Mouse (Mus musculus) telencephalon, adult 2 months (tissue): Measurements from ENCODE around the gene Gtsf1l.
A peak's percentile ranks its signal among the peaks of the same experiment; 100 is the strongest.
"Not testable (repeated sequence)": the region's sequence is repeated elsewhere in the genome, so short reads cannot be mapped to it uniquely, and the experiment has no call there.

Source experiments
- DNase-seq: peaks from one replicate; pipeline ENCODE4 v3.0.0-alpha.2; 2011; ENCODE audit warnings: low read depth, low spot score

Gene Gtsf1l

GRCm38 (mm10) chr2:163086561-163086960 is 1.1 kb downstream of the Gtsf1l start:
- no peak for DNase-seq

- no peak for DNase-seq
Measured at GRCm38 (mm10) chr2:163085047-163085446, 2.6 kb downstream of the Gtsf1l start.

DNA sequence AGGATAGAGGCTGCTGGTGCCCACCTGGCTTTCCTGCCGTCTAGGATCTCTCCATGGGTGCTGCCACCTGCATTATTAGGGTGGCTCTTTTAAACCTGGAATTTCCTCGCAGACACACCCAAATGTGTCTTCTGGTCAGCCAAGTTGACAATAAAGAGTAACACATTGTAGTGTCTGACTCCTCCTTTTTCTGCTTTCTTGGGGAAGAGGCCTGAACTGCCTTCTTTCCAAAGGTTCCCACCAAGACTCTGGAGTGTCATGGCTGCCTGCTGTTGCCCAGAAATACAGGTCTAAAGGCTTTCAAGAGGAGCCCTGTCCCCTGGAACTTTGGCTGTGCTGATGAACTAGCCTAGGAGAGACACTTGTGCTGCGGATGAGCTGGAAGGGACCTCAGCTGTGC is 3.1 kb downstream of the Gtsf1l start:
- no peak for DNase-seq

DNA sequence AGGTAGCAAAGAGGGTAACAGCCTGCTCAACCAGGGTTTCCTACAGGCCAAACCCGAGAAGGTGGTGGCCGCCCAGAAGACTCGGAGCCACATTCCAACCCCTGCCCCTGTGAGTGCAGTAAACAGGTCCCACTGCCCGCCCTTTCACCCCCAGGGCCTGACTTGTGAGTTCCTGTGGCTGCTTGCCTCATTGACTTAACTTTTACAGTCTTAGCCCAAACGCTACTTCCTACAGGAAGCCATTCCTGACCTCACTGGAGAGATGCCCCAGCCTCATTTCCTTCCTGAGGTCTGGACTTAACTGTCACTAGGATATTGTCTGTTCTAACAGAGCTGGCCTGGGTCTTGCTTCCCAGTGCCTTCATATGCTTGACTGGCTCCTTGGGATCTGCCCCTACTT is 5.1 kb downstream of the Gtsf1l start:
- DNase-seq = no peak

DNA sequence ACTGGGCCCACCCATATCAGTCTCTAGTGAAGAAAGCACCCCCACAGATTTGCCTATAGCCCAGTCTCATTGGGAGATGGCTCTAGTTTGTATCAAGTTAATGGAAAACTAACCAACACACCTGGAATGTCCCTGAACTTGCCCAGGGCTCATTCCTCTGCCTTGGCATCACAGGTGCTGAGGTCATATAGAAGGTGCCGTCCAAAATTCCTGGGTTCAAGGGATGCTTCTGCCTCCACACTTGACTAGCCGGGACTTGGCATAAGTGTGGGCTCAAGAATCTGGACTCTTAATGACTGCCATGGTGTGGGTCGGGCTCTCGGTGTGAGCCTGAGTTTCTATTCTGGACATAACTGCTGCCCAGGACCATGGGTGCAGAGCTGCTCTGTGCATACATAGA is 8.6 kb downstream of the Gtsf1l start:
- DNase-seq = no peak

DNA sequence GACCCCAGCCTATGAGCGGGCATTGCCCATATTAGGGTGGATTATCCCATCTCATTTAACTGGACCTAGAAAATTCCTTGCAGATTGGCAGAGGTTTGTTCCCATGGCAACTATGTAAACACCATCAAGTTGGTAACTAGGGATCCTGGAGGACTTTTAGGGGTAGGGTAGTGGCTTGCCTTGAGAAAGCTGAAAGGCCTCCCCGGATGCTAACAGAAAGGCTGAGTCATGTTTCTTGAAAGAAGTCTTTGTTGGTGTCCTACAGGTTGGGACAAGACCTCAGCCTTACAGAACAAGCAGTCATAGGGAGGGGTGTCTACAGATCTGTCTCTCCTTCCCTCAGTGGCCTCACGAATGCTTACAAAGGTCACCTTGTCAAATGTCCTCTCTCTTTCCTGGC is 12.4 kb downstream of the Gtsf1l start:
- DNase-seq = no peak

DNA sequence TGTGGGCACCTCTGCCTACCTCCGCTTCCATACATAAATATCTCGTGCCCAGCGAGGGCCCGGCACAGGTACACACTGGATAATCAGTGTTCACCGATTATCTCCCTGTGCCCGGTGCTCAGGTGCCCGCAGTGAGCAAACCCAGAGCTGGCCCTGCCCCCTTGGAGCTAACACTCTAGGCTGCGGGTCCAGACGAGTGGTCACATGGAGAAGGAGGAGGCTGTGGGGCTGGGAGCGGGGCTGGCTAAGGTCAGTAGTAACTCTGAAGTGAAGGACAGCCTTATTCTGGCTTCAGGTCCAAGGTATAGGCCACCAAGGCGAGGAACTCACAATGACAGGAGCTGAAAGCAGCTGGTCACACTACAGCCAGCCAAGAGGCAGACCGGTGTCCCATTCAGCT is 12.8 kb downstream of the Gtsf1l start:
- no peak for DNase-seq

GRCm38 (mm10) chr2:163074006-163074405 is 13.6 kb downstream of the Gtsf1l start:
- no peak for DNase-seq

DNA sequence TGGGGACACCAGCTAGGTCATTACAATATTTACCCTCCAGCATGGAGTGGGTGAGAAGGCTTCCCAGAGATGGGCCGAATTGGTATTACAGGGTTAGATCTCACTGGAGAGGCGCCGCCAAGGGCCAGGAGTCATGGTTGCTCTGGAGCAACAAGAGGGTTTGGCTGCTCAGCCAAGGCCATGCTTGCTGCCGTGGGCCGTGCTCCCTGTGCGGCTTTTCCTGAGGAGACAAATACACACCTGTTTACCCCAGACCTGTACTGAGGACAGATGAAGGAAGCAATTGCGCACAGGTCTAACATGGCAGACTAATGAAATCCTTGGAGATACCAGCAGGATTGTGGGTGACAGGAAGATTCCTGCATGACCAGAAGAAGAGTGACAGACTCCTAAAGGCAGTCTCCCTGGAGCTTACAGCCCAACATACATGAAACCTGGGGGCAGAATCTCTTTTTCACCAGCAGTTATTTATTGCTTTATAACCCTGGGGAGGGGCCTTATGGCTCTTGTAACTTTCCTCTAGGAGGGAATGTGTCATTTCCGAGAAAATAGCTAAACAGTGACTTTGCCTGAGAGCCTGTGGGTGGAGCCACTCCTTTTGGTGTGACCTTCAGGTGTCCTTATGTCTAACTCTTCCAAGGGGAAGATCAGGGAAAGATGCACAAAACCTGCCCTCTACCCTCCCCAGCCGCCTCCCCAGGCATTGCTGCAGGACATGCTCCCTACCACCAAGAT is 14.5 kb downstream of the Gtsf1l start:
- DNase-seq = no peak

DNA sequence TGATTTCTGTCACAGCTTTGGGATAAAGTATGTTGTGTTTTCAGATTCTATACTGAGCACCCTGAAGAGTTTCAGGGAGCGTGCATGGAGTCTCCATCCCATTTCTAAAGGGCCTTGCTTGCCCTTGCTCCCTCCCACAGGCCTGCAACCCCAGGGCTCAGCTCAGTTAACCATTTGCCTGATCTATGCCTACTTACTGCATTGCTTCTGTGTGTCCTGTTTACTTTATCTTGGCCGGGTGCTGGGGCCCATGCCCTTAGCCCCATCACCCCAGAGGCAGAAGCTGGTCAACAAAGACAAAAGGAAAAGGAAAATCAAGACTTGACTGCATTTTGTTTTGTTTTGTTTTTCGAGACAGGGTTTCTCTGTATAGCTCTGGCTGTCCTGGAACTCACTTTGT is 16.1 kb downstream of the Gtsf1l start:
- no peak for DNase-seq

DNA sequence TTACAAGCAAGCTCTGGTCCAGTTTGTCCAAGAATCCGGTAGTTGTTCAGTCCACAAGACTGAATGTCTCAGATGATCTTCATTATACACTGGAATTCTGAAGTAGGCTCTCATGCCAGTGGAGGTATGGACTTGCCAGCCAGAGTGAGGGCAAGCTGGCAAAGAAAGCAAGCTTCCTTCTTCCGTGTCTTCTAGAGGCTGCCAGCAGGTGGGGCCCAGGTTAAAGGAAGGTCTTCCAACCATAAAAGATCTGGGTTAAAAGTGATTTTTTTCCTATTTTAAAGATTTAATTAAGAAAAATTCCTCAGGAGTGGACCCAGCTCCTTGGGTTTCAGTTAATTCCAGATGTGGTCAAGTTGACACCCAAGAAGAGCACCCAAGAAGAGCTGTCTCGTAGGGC is 17.4 kb downstream of the Gtsf1l start:
- DNase-seq = no peak

- no peak for DNase-seq
Measured at GRCm38 (mm10) chr2:163067233-163067632, 20.4 kb downstream of the Gtsf1l start.

- no peak for DNase-seq
Measured at GRCm38 (mm10) chr2:163066326-163066725, 21.3 kb downstream of the Gtsf1l start.

GRCm38 (mm10) chr2:163062119-163062508 is 25.5 kb downstream of the Gtsf1l start:
- no peak for DNase-seq

DNA sequence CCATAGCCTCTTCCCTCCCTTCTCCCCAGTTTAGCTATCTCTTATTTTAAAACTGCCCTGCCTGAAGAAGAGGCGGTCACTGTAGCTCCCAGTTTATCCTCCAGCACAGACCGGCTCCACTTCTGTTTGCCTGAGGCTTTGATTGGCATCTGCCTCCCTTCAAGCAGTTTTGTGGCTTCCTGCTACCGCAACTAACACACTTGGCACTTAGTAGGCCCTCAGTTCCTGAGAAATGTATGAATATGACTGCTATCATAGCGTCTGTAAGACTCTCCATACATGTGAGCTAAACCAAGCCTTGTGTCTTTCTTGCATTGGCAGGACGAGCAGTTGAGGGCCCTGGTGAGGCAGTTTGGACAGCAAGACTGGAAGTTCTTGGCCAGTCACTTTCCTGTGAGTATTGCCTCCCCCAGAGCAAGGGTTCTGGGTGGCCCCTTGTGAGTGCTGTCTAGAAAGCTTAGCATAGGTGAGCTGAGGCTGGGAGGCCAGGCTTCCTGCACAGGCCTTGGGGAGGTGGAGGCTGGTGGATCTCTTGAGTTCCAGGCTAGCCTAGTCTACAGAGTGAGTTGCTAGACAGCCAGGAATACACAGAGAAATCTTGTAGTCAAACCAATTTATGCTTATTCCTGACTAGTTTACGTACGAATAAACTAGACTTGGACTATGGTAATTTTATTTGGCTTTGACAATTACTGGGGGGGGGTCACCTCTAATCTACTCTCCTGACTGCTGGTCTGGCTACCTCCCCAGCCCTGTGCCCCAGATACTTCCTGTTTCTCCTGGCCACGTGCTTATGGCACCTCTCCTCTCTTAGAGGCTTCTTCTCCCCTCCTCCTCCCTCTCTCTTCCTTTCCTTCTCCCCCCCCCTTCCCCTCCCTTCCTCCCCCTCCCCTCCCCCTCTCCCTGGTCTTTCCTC is 26.2 kb downstream of the Gtsf1l start:
- no peak for DNase-seq

- DNase-seq = no peak
Measured at GRCm38 (mm10) chr2:163060630-163061029, 27.0 kb downstream of the Gtsf1l start.

- not testable (repeated sequence) for DNase-seq
Measured at GRCm38 (mm10) chr2:163058981-163059380, 28.7 kb downstream of the Gtsf1l start.

DNA sequence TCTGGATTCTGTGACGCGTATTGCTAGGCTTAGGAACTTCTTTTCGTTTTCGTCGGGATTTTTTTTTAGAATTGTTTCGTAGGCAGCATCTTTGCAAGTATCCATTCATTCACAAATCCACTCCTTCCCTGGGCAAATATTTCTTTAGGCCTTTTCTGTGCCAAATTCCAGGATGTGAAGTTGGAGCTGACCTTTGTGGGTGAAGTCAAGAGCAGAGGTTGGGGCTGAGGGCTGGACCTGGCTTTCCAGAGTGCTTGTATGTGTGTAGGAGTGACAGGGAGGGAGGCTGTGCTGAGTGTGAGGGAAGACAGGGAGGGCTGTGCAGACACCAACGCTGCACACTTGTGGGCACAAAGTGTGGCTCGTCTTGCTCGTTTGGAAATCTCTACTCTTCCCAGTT is 31.1 kb downstream of the Gtsf1l start:
- no peak for DNase-seq

DNA sequence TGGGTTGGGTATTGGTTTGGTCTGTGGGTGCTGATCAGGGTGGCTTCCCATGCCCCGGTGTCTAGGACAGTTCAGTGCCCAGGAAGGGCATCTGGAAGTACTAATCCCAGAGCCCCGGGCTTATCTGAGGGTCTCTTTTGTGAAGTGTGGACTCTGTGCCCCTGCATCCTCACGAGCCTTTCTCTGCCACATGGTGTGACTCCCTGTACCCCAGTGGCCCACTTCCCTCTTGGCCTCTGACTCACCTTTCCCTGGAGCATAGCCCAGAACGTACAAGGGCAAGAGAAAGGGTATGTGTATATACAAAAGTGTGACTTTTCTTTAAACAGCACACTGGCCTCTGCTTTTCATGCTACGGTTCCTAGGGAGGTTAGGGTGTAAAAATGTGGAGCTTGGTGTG is 31.9 kb downstream of the Gtsf1l start:
- DNase-seq = no peak

- no peak for DNase-seq
Measured at GRCm38 (mm10) chr2:163054891-163055494, 32.7 kb downstream of the Gtsf1l start.

GRCm38 (mm10) chr2:163054335-163054840 is 33.3 kb downstream of the Gtsf1l start, which contains the start of gene Mybl2:
Mybl2 (plus strand) TSS chr2:163054687.
- peak; percentile 73 for DNase-seq

GRCm38 (mm10) chr2:163052826-163053225 is 34.8 kb downstream of the Gtsf1l start:
- no peak for DNase-seq
